Mouse (Mus musculus): ENCODE results near the gene Itgb5. TPM values are rescaled to one million over a fixed set of nuclear protein-coding genes. Genes with fewer than 3 reads are reported as not detected.

Itgb5 gene
- total RNA-seq, 2 experiments from 2014 or later = 0.47 TPM; not detected in 1

GRCm38 (mm10) chr16:33829842-33830511, 512 bp downstream of the Itgb5 start:
- peak; percentile 27; the same call in 1 of the 2 replicates for ATAC-seq (replicated peaks; ENCODE audit: low FRiP score, low TSS enrichment, poor library complexity, severe bottlenecking)

DNA sequence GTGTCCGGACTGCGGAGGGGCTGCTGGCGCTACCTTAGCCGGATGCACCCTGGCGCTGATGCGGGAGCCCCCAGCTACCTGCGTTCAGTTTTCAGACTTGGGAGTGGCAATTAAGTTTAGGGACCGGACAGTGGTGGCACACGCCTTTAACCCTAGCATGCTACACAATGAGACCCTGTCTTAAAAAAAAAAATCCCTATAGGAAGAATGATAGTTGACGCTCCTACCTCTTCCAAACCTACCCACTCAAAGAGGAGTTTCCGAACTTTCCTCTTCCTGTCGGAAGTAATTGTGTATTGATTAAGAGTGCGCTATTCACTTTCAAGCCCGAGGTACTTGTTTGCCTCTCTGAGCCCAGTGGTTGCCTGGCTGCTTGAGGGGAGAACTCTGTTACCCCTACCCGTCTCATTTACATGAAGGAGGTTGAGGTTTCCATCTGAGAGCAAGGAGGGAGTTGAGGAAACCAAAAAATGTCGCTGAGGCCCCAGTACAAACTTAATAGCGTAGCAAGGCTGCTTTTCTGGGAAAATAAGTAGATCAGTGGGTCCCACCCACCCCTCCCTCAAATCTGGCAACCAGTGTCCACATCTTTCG, 1.1 kb downstream of the Itgb5 start:
- ATAC-seq (replicated peaks; ENCODE audit: low FRiP score, low TSS enrichment, poor library complexity, severe bottlenecking) = no peak

DNA sequence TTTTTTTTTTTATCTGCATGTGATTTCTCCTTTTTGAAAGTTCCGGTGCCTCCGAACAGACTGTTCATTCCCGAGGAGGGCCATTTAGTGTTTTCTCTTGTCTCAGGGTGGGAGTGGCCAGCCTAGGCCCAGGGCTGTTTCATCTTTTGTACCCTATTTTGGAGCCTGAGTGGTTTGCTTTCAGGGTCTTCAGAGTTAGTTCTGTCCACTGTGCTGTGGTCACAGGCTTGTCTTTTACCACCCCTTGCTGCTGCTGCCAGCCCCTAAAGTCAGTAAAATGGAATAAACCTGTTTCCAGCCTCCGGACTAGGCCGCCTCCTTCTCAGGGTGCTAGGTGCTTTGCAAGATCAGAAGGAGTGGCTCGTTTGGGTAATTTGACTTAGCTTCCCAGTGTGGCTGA, 2.6 kb downstream of the Itgb5 start:
- ATAC-seq (replicated peaks; ENCODE audit: low FRiP score, low TSS enrichment, poor library complexity, severe bottlenecking) = no peak

GRCm38 (mm10) chr16:33832728-33833428, 3.4 kb downstream of the Itgb5 start:
- ATAC-seq (replicated peaks; ENCODE audit: low FRiP score, low TSS enrichment, poor library complexity, severe bottlenecking) = no peak

GRCm38 (mm10) chr16:33833429-33833753, 3.9 kb downstream of the Itgb5 start:
- ATAC-seq (replicated peaks; ENCODE audit: low FRiP score, low TSS enrichment, poor library complexity, severe bottlenecking) = no peak

- peak; percentile 49 for ATAC-seq (replicated peaks; ENCODE audit: low FRiP score, low TSS enrichment, poor library complexity, severe bottlenecking)
Measured at GRCm38 (mm10) chr16:33833781-33834482, 4.5 kb downstream of the Itgb5 start.

DNA sequence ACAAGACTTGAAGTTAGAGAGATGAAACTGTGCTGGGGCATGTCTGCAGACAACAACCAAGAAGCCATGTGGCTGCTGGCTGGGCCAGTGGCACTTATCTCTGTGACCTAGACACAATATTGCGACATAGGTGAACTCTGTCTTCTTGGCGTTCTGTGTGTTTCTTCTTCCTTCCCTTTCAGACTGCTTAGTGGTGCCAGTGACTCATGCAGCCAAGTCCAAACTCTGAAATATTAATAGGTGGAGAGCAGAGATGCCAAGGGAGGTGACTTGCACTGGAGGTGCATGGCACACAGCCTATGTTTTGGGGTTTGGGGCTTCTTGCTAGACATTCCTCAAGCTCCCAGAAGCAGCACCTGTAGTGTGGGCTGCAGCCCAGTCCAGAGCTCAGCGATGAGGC, 7.2 kb downstream of the Itgb5 start:
- ATAC-seq (replicated peaks; ENCODE audit: low FRiP score, low TSS enrichment, poor library complexity, severe bottlenecking) = no peak

- ATAC-seq (replicated peaks; ENCODE audit: low FRiP score, low TSS enrichment, poor library complexity, severe bottlenecking) = no peak
Measured at GRCm38 (mm10) chr16:33837191-33837590, 7.7 kb downstream of the Itgb5 start.

- no peak for ATAC-seq (replicated peaks; ENCODE audit: low FRiP score, low TSS enrichment, poor library complexity, severe bottlenecking)
Measured at GRCm38 (mm10) chr16:33840616-33841015, 11.2 kb downstream of the Itgb5 start.

GRCm38 (mm10) chr16:33842081-33842880, 12.8 kb downstream of the Itgb5 start:
- ATAC-seq (replicated peaks; ENCODE audit: low FRiP score, low TSS enrichment, poor library complexity, severe bottlenecking) = no peak

GRCm38 (mm10) chr16:33844150-33844611, 14.7 kb downstream of the Itgb5 start:
- ATAC-seq (replicated peaks; ENCODE audit: low FRiP score, low TSS enrichment, poor library complexity, severe bottlenecking) = no peak

DNA sequence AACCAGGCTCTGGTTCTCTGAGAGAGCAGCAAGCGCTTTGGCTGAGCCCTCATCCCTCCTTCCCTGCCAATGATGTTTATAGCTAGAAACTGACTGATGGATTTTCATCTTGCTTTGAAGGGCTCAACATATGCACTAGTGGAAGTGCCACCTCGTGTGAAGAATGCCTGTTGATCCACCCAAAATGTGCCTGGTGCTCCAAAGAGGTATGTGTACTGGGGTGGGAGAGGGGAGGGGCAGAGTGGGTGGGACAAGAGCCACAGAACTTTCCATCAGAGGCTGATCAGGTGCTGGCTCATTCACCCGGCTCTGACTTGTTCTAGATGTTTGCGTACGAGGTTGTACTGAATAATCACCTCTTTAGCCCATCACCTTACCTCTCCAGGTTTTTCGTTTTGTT, 15.4 kb downstream of the Itgb5 start:
- ATAC-seq (replicated peaks; ENCODE audit: low FRiP score, low TSS enrichment, poor library complexity, severe bottlenecking) = no peak

- ATAC-seq (replicated peaks; ENCODE audit: low FRiP score, low TSS enrichment, poor library complexity, severe bottlenecking) = no peak
Measured at GRCm38 (mm10) chr16:33853271-33853670, 23.8 kb downstream of the Itgb5 start.

GRCm38 (mm10) chr16:33858766-33859165, 29.3 kb downstream of the Itgb5 start:
- ATAC-seq (replicated peaks; ENCODE audit: low FRiP score, low TSS enrichment, poor library complexity, severe bottlenecking) = no peak

DNA sequence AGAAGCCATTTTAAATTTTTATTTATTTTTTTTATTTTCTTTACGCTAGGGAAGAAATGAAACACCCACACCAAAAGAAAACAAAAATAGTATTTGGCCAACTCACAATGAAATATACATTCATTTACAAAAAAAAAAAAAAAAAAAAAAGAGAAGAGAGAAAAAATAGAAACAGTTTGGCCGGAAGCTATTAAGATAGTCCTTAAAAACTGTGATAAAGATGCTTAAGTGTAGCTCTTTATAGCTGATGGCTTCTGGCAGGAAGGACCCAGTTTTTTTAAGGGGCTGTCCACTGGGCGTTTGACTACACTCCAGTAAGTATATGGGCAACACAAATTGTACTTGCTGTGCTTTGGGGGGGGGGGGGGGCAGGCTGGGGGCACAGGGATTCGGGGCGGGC, 29.9 kb downstream of the Itgb5 start:
- no peak for ATAC-seq (replicated peaks; ENCODE audit: low FRiP score, low TSS enrichment, poor library complexity, severe bottlenecking)

- peak; percentile 55; the same call in 1 of the 2 replicates for ATAC-seq (replicated peaks; ENCODE audit: low FRiP score, low TSS enrichment, poor library complexity, severe bottlenecking)
Measured at GRCm38 (mm10) chr16:33859988-33860700, 30.7 kb downstream of the Itgb5 start.

DNA sequence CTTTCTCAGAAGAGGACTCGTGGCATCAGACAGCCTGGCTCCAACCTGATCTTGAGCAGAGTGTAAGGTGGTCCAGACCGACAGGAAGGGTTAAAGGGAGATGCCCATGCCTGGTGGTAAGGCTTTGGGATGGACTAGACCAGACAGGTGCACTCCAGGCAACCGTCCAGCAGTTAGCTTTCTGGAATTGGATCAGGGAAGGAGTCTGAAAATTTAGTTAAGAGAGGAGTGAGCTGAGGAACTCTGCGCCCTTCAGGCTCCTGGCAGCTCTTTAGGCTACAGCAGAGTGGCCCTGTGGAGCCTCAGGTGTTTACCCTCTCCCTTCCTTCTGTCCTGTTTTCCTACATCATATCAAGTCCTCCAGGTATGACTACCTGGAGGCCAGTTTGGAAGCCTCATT, 32.9 kb downstream of the Itgb5 start:
- ATAC-seq (replicated peaks; ENCODE audit: low FRiP score, low TSS enrichment, poor library complexity, severe bottlenecking) = no peak

GRCm38 (mm10) chr16:33863208-33863751, 33.8 kb downstream of the Itgb5 start:
- ATAC-seq (replicated peaks; ENCODE audit: low FRiP score, low TSS enrichment, poor library complexity, severe bottlenecking) = no peak

All from megakaryocyte-erythroid progenitor cell, adult 5-6 weeks (primary cell).